Mouse (Mus musculus): ENCODE measurements at regions not wholly inside any gene's neighbourhood (a gene's known extent, or its start where the extent isn't known, plus 50 kb on each side); places are given as distances from the start of the nearest gene placed in this dataset.

DNA sequence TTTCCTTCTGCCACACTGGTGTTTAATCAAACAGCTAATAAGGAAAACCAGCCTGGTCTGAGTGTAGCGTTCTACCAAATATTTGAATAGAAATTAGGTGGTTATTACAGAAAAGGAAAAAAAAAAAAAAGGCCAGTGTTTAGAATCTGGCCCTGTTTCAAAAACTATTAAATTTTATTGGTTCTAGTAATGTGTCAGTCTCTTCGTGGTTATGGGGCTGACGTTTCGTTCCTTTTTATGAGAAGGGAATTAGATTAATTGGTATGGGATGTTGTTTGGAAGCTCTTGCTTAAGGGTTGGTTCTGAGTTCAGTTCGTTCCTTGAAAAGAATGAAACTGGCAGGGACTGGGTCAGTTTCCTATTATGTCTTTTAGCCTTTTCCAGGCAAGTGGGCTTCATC, 241.5 kb upstream of the Mmadhc start:
- no peak for TF ChIP-seq CTCF (IDR thresholded peaks at IDR 0.05; ENCODE audit: low read depth)
- no peak for TF ChIP-seq EP300 (IDR thresholded peaks at IDR 0.05; ENCODE audit: low read depth)

Data from liver, postnatal 0 days (tissue).